Mouse (Mus musculus): ENCODE measurements at regions not wholly inside any gene's neighbourhood (a gene's known extent, or its start where the extent isn't known, plus 50 kb on each side); places are given as distances from the start of the nearest gene placed in this dataset.

- TF ChIP-seq CTCF (IDR thresholded peaks at IDR 0.05; ENCODE audit: borderline replicate concordance, insufficient read depth, low read length) (no peak), POLR2A (IDR thresholded peaks at IDR 0.05; ENCODE audit: low read depth, low read length) (no peak)
These were observed 88.5 kb upstream of the Ercc6l2 start for GRCm38 (mm10) chr13:63726509-63726908.

Measured in embryonic fibroblast, embryonic 13.5 days (primary cell).